Mouse (Mus musculus) CH12.LX (cell line): ENCODE measurements around the gene 1700013H16Rik. TPM values are rescaled to one million over a fixed set of nuclear protein-coding genes. Genes with fewer than 3 reads are reported as not detected.

Experiments
- DNase-seq: peaks from one replicate; pipeline ENCODE4 v3.0.0-alpha.2; 2013; ENCODE audit errors: extremely low read depth
- H3K27ac ChIP-seq: 2 replicates; pipeline ENCODE4 v1.5.1; 2012; ENCODE audit warnings: low read depth, mild to moderate bottlenecking, control low read depth, moderate library complexity; ENCODE audit not compliant: insufficient read depth
- H3K27me3 ChIP-seq: replicated peaks from 2 replicates; pipeline ENCODE3; 2012; ENCODE audit warnings: inconsistent platforms
- H3K36me3 ChIP-seq, 2 experiments: replicated peaks in 1 of 2; 2 replicates each; pipeline versions ENCODE3 to v1.6.1; 2012; ENCODE audit warnings: inconsistent platforms in 1 of 2, low read length in 1 of 2, mild to moderate bottlenecking in 1 of 2, mixed read lengths in 1 of 2, moderate library complexity in 1 of 2; ENCODE audit not compliant: control insufficient read depth in 1 of 2, insufficient read depth in 1 of 2
- H3K4me1 ChIP-seq, 2 experiments: 2 replicates each; pipeline ENCODE4 v1.6.1; 2012; ENCODE audit warnings: inconsistent platforms in 1 of 2, moderate library complexity in 1 of 2; ENCODE audit not compliant: insufficient read depth in 2 of 2, control insufficient read depth in 1 of 2
- H3K4me2 ChIP-seq: 2 replicates; pipeline ENCODE4 v1.6.1; 2012; ENCODE audit warnings: low read depth, mild to moderate bottlenecking, control low read depth; ENCODE audit not compliant: poor library complexity, insufficient read depth, severe bottlenecking
- H3K4me3 ChIP-seq, 3 experiments: fragments of 150-350 bp in 1 of 3; sonication (generic) in 1 of 3; replicated peaks in 1 of 3; 2 replicates each; pipeline versions ENCODE3 to v1.5.1; 2011 to 2012; ENCODE audit warnings: low read depth in 2 of 3, low read length in 2 of 3, mild to moderate bottlenecking in 2 of 3, moderate library complexity in 2 of 3, control low read depth in 1 of 3, improper control_type of control experiment in 1 of 3, inconsistent platforms in 1 of 3, mixed read lengths in 1 of 3; ENCODE audit not compliant: poor library complexity in 1 of 3
- H3K79me2 ChIP-seq: replicated peaks from 2 replicates; pipeline ENCODE4 v1.6.1; 2012; ENCODE audit warnings: mild to moderate bottlenecking, moderate library complexity; ENCODE audit not compliant: control insufficient read depth, poor library complexity, insufficient read depth, severe bottlenecking; ENCODE audit errors: extremely low read depth
- H3K9ac ChIP-seq: 2 replicates; pipeline ENCODE4 v1.6.1; 2012; ENCODE audit warnings: low read depth, mild to moderate bottlenecking, control low read depth, moderate library complexity; ENCODE audit not compliant: insufficient read depth
- H3K9me3 ChIP-seq: replicated peaks from 2 replicates; pipeline ENCODE3; 2012; ENCODE audit warnings: low read length, inconsistent platforms, mixed read lengths
- BHLHE40 ChIP-seq: IDR thresholded peaks from 2 replicates; pipeline ENCODE4 v1.6.1; 2011; ENCODE audit warnings: mild to moderate bottlenecking, low read depth, low read length, improper control_type of control experiment
- CTCF ChIP-seq, 2 experiments: IDR thresholded peaks in 1 of 2; conservative IDR thresholded peaks in 1 of 2; 2 replicates each; pipeline ENCODE4 v1.5.1; 2011 to 2012; ENCODE audit warnings: low read depth in 2 of 2, low read length in 2 of 2, improper control_type of control experiment in 1 of 2, inconsistent platforms in 1 of 2, mild to moderate bottlenecking in 1 of 2, moderate library complexity in 1 of 2
- E2F4 ChIP-seq: IDR thresholded peaks from 2 replicates; pipeline ENCODE4 v1.6.1; 2011; ENCODE audit warnings: low read depth, low read length, improper control_type of control experiment; ENCODE audit not compliant: insufficient replicate concordance
- ELF1 ChIP-seq: IDR thresholded peaks from 2 replicates; pipeline ENCODE4 v1.6.1; 2014; ENCODE audit warnings: low read depth, mild to moderate bottlenecking, inconsistent platforms, low read length, improper control_type of control experiment
- GABPA ChIP-seq: IDR thresholded peaks from 2 replicates; pipeline ENCODE4 v1.6.1; 2012; ENCODE audit warnings: low read depth, low read length, improper control_type of control experiment, inconsistent platforms; ENCODE audit not compliant: insufficient replicate concordance
- HCFC1 ChIP-seq: IDR thresholded peaks from 2 replicates; pipeline ENCODE4 v1.6.1; 2012; ENCODE audit warnings: low read depth, mild to moderate bottlenecking, inconsistent platforms, low read length, improper control_type of control experiment
- JUN ChIP-seq: IDR thresholded peaks from 2 replicates; pipeline ENCODE4 v1.6.1; 2011; ENCODE audit warnings: low read depth, mild to moderate bottlenecking, low read length, improper control_type of control experiment, moderate library complexity; ENCODE audit not compliant: insufficient read depth
- MAZ ChIP-seq: IDR thresholded peaks from 2 replicates; pipeline ENCODE4 v1.6.1; 2012; ENCODE audit warnings: low read depth, mild to moderate bottlenecking, inconsistent platforms, low read length, improper control_type of control experiment, moderate library complexity
- MYC ChIP-seq: IDR thresholded peaks from 2 replicates; pipeline ENCODE4 v1.6.1; 2011; ENCODE audit warnings: low read depth, mild to moderate bottlenecking, improper control_type of control experiment, low read length
- NRF1 ChIP-seq: IDR thresholded peaks from 2 replicates; pipeline ENCODE4 v1.6.1; 2014; ENCODE audit warnings: low read depth, mild to moderate bottlenecking, inconsistent platforms, low read length, improper control_type of control experiment, moderate library complexity
- PAX5 ChIP-seq: IDR thresholded peaks from 2 replicates; pipeline ENCODE4 v1.6.1; 2012; ENCODE audit warnings: low read length, inconsistent platforms, mixed read lengths
- POLR2A ChIP-seq: IDR thresholded peaks from 2 replicates; pipeline ENCODE4 v1.6.1; 2011; ENCODE audit warnings: low read depth, mild to moderate bottlenecking, improper control_type of control experiment, low read length
- POLR2AphosphoS2 ChIP-seq: IDR thresholded peaks from 2 replicates; pipeline ENCODE4 v1.6.1; 2011; ENCODE audit warnings: low read depth, low read length, improper control_type of control experiment
- RCOR1 ChIP-seq: conservative IDR thresholded peaks from 2 replicates; pipeline ENCODE4 v1.6.1; 2012; ENCODE audit warnings: low read depth, mild to moderate bottlenecking, inconsistent platforms, low read length, improper control_type of control experiment
- SIN3A ChIP-seq: IDR thresholded peaks from 2 replicates; pipeline ENCODE4 v1.6.1; 2012; ENCODE audit warnings: low read length, improper control_type of control experiment, inconsistent platforms
- UBTF ChIP-seq: IDR thresholded peaks from 2 replicates; pipeline ENCODE4 v1.6.1; 2012; ENCODE audit warnings: low read depth, mild to moderate bottlenecking, inconsistent platforms, low read length, improper control_type of control experiment, moderate library complexity
- USF1 ChIP-seq: IDR thresholded peaks from 2 replicates; pipeline ENCODE4 v1.6.1; 2014; ENCODE audit warnings: low read depth, mild to moderate bottlenecking, inconsistent platforms, low read length, improper control_type of control experiment
- ZKSCAN1 ChIP-seq: IDR thresholded peaks from 2 replicates; pipeline ENCODE4 v1.6.1; 2012; ENCODE audit warnings: low read depth, inconsistent platforms, low read length, improper control_type of control experiment, borderline replicate concordance
- ZMIZ1 ChIP-seq: IDR thresholded peaks from 2 replicates; pipeline ENCODE4 v1.6.1; 2012; ENCODE audit warnings: low read depth, mild to moderate bottlenecking, inconsistent platforms, low read length, improper control_type of control experiment
- ZNF384 ChIP-seq: IDR thresholded peaks from 2 replicates; pipeline ENCODE4 v1.6.1; 2012; ENCODE audit warnings: low read depth, low read length, improper control_type of control experiment, inconsistent platforms
- dilution Hi-C: fragments of 300-500 bp; cut with MboI; formaldehyde crosslinking; loops from 2 replicates; pipeline ENCODE4 v1.14.3; 2020; ENCODE audit warnings: low sequenced_read_pairs; ENCODE audit not compliant: extremely low pct_unique_long_range_greater_than_20kb, extremely low pct_ligation_motif_present
- in situ Hi-C: fragments of 300-500 bp; cut with MboI; formaldehyde crosslinking; loops from 3 replicates; pipeline ENCODE4 v1.14.3; 2019; ENCODE audit warnings: low sequenced_read_pairs, low pct_ligation_motif_present, low pct_unique_long_range_greater_than_20kb, mixed read lengths
- polyA plus RNA-seq: library from polyadenylated mRNA; unstranded; fragments of >175 nt; gene quantifications from 2 replicates; pipeline ENCODE4 v1.2.1, GENCODE M21; 2012; ENCODE audit warnings: low read depth; ENCODE audit not compliant: insufficient read length
- total RNA-seq, 2 experiments: library from RNA; depleted of rRNA; stranded (reverse); fragments of 300-350 nt in 1 of 2; fragments of >200 nt in 1 of 2; gene quantifications; 2 replicates each; pipeline ENCODE4 v1.2.3; 2012 to 2014

The 1700013H16Rik gene
- total and polyA plus RNA-seq, 3 experiments, result not detected

DNA sequence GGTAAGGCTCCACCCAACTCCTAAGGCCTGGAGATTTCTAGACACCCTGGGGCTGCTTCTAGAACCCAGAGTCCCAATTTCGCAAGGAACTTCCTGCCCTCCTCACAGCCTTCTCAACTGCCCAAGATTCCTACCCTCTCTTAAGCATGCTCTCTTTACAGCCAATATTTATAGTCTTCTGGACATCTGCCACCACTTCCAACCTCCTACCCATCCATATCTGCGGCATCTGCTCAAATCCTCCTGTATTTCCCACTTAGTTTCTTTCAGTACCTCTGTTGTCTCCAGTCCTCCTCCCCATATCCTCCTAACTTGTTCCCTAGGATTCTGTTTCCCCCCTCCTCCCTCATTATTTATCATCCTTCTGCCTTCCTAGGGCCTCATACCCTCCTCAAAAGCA is 58.4 kb downstream of the 1700013H16Rik start:
- H3K9ac ChIP-seq, result no peak overlapping the region
- no peak overlapping the region for H3K4me3 ChIP-seq
- no peaks in the 10 kb centered on the region for H3K4me1 ChIP-seq
- dilution Hi-C loops, result no loop called here
- peaks cover 14% of the 10 kb centered on the region for H3K27me3 ChIP-seq
- H3K27ac ChIP-seq, result no peak overlapping the region
- in situ Hi-C loops, result no loop called here
- TF ChIP-seq ELF1, result no peak
- TF ChIP-seq CTCF (conservative IDR thresholded peaks at IDR 0.05 in 1 of 2, IDR thresholded peaks at IDR 0.05 in 1 of 2; ENCODE audit: low read depth in 2 of 2, low read length in 2 of 2), result no peak
- TF ChIP-seq RCOR1, result no peak
- TF ChIP-seq MAZ, result no peak
- no peak for TF ChIP-seq BHLHE40
- no peak for TF ChIP-seq ZNF384
- no peak for TF ChIP-seq GABPA
- TF ChIP-seq POLR2A, result no peak
- no peak for TF ChIP-seq ZMIZ1
- no peak for TF ChIP-seq SIN3A
- TF ChIP-seq POLR2AphosphoS2, result no peak
- TF ChIP-seq USF1, result no peak
- TF ChIP-seq JUN, result no peak
- H3K36me3 ChIP-seq, result no peaks in the 10 kb centered on the region
- no peak overlapping the region for H3K4me2 ChIP-seq
- no peaks in the 10 kb centered on the region for H3K9me3 ChIP-seq
- no peaks in the 10 kb centered on the region for H3K79me2 ChIP-seq
- DNase-seq, result no peak

DNA sequence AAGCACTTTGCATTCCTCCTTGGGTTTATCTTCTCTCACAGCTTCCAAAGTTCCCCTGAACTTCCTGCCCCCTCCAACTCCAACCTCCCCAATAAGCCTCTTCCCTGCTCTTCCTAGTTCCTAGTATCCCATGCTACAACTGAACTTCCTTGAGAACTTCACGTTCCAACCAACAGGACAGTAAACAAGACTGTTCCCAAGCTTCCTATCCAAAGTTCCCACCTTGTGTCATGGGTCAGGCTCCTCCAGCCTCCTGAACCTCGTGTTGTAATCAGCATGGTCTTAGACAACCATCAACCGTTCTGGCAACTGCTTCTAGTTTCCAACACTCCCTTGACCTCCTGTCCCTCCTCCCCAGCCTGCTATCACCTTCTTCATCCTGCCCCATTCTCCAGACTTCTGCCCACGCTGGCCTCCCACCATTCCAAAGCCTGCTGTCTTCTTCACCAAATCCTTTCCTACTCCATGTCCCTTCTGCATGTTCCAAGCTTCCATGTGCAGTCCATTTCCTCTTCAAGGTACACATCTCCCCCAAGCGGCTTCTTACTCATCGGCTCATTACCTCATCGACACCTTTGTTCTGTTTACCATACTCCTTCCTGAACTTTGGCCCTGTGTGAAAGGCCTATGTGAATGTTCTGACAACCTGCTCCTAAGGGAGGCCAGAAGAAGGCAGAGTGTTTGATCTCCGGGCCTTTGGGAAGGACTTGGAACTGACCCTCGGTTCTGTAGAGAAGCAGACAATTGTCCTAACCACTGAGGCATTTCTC is 63.4 kb downstream of the 1700013H16Rik start:
- Histone ChIP-seq H3K9me3 (no peaks in the 10 kb centered on the region), H3K36me3 (no peaks in the 10 kb centered on the region), H3K4me1 (no peaks in the 10 kb centered on the region), H3K79me2 (no peaks in the 10 kb centered on the region), H3K9ac (no peak overlapping the region), H3K27me3 (peaks cover 15% of the 10 kb centered on the region), H3K27ac (no peak overlapping the region), H3K4me2 (no peak overlapping the region), H3K4me3 (no peak overlapping the region)
- dilution Hi-C loops, result no loop called here
- in situ Hi-C loops, result no loop called here
- DNase-seq, result no peak
- no peak for TF ChIP-seq SIN3A
- TF ChIP-seq NRF1, result no peak
- TF ChIP-seq MYC, result no peak
- TF ChIP-seq ZKSCAN1, result no peak
- TF ChIP-seq E2F4, result no peak
- no peak for TF ChIP-seq UBTF
- no peak for TF ChIP-seq PAX5
- no peak for TF ChIP-seq HCFC1
- TF ChIP-seq RCOR1, result no peak
- TF ChIP-seq, all 38 proteins: peak for 0
